Mouse (Mus musculus) thymus, postnatal 0 days (tissue): ENCODE data around the gene Cep170b. TPM values are rescaled to one million over a fixed set of nuclear protein-coding genes. Genes with fewer than 3 reads are reported as not detected.

ENCODE experiments used
- microRNA-seq: library from miRNA; unstranded; fragments of <30 nt; microRNA quantifications from one replicate; pipeline ENCODE4, GENCODE M21; 2016; ENCODE audit warnings: borderline number of aligned reads
- polyA plus RNA-seq: library from polyadenylated mRNA; unstranded; fragments of >200 nt; fragmentation: Nextera tagmentation; extraction: Ambion mirVana; gene quantifications from 2 replicates; pipeline ENCODE4 v1.2.1, GENCODE M21; 2015

Cep170b gene
- polyA plus RNA-seq, 1 experiment from 2014 or later = 4.9 TPM

Small RNAs within 50 kb of the gene (microRNA-seq; reads per million reads assigned to microRNA genes)
- not detected for gene Mir6940

Other genes starting within 250 kb of the Cep170b start
- 0.06 and 0.09 TPM in 2 replicates for gene A530016L24Rik, start 231.0 kb upstream of the Cep170b start, polyA plus RNA-seq
- 0.08 and 0.18 TPM in 2 replicates for gene Tmem179, start 203.7 kb upstream of the Cep170b start, polyA plus RNA-seq
- 2.2 and 3.1 TPM in 2 replicates for gene Inf2, start 131.7 kb upstream of the Cep170b start, polyA plus RNA-seq
- 10.1 and 10.6 TPM in 2 replicates for gene Adssl1, start 100.4 kb upstream of the Cep170b start, polyA plus RNA-seq
- gene Siva1, start 75.8 kb upstream of the Cep170b start, polyA plus RNA-seq = 174 and 203 TPM in 2 replicates
- gene Akt1, start 45.6 kb upstream of the Cep170b start, polyA plus RNA-seq = 60.8 and 80.4 TPM in 2 replicates
- 2.6 and 2.8 TPM in 2 replicates for gene Zbtb42, start 41.6 kb upstream of the Cep170b start, polyA plus RNA-seq
- gene Pld4, start 40.2 kb downstream of the Cep170b start, polyA plus RNA-seq = 46.2 and 49.3 TPM in 2 replicates
- 1.0 and 1.2 TPM in 2 replicates for gene Ahnak2, start 82.2 kb downstream of the Cep170b start, polyA plus RNA-seq
- gene Clba1, start 88.5 kb downstream of the Cep170b start, polyA plus RNA-seq = 4.8 and 4.9 TPM in 2 replicates
- gene Cdca4, start 109.0 kb downstream of the Cep170b start, polyA plus RNA-seq = 147 and 151 TPM in 2 replicates
- gene Gpr132, start 147.8 kb downstream of the Cep170b start, polyA plus RNA-seq = 26.6 and 28.5 TPM in 2 replicates
- 8.3 and 10.2 TPM in 2 replicates for gene Jag2, start 209.3 kb downstream of the Cep170b start, polyA plus RNA-seq
- 93.9 and 98.4 TPM in 2 replicates for gene Nudt14, start 221.7 kb downstream of the Cep170b start, polyA plus RNA-seq